Mouse (Mus musculus): ENCODE results near the gene Dpp9.

- TF ChIP-seq CTCF (IDR thresholded peaks at IDR 0.05; ENCODE audit: borderline replicate concordance, control insufficient read depth, extremely low read depth, insufficient read depth, low read length, poor library complexity) (no peak), POLR2A (IDR thresholded peaks at IDR 0.05; ENCODE audit: control insufficient read depth, extremely low read depth, insufficient read depth, low read length, poor library complexity) (no peak)
Observed at GRCm38 (mm10) chr17:56144546-56144945, 74.2 kb downstream of the Dpp9 start.

All from thymus, adult 2 months (tissue).